Mouse (Mus musculus) layer of hippocampus, postnatal 14 days (tissue): ENCODE measurements around the gene Lcn3. TPM values are rescaled to one million over a fixed set of nuclear protein-coding genes. Genes with fewer than 3 reads are reported as not detected.
"Not testable (repeated sequence)": the region's sequence is repeated elsewhere in the genome, so short reads cannot be mapped to it uniquely, and the experiment has no call there.

ENCODE experiments used
- DNase-seq, 2 experiments: peaks; one replicate each; pipeline ENCODE4 v3.0.0; 2021 to 2022; ENCODE audit warnings: low spot score in 2 of 2, mixed read lengths in 1 of 2
- long read RNA-seq, 2 experiments: library from polyadenylated mRNA; stranded (forward); transcript quantifications; one replicate each; pipeline ENCODE4 v2.0.0; 2021
- total RNA-seq, 2 experiments: library from RNA; stranded (reverse); gene quantifications; 2 replicates each; pipeline ENCODE4 v1.2.3; 2021

Gene Lcn3
- not detected for total RNA-seq
- long read RNA-seq, experiment 1: 0 reads
- long read RNA-seq, experiment 2: 0 reads

GRCm38 (mm10) chr2:25765269-25765668, at the start of gene Lcn3:
Lcn3 (plus strand) TSS chr2:25765569.
- DNase-seq: no peak

GRCm38 (mm10) chr2:25717222-25717621, 48.1 kb upstream of the Lcn3 start:
- DNase-seq: no peak

GRCm38 (mm10) chr2:25733199-25733930, 32.0 kb upstream of the Lcn3 start:
- no peak for DNase-seq

- DNase-seq: not testable (repeated sequence)
Observed at GRCm38 (mm10) chr2:25736709-25737108, 28.7 kb upstream of the Lcn3 start, which contains the start of gene Obp2b. Obp2b (plus strand) TSS chr2:25737009.

GRCm38 (mm10) chr2:25741671-25742070, 23.7 kb upstream of the Lcn3 start:
- DNase-seq: no peak

GRCm38 (mm10) chr2:25754201-25754600, 11.2 kb upstream of the Lcn3 start:
- DNase-seq: no peak

GRCm38 (mm10) chr2:25758064-25758625, 7.2 kb upstream of the Lcn3 start:
- DNase-seq: no peak

GRCm38 (mm10) chr2:25767764-25768163, 2.4 kb downstream of the Lcn3 start:
- no peak for DNase-seq

GRCm38 (mm10) chr2:25773507-25773906, 8.1 kb downstream of the Lcn3 start:
- no peak for DNase-seq

- no peak for DNase-seq
Observed at GRCm38 (mm10) chr2:25774640-25775039, 9.3 kb downstream of the Lcn3 start.

GRCm38 (mm10) chr2:25775991-25776390, 10.6 kb downstream of the Lcn3 start:
- no peak for DNase-seq

- no peak for DNase-seq
Observed at GRCm38 (mm10) chr2:25776717-25777116, 11.3 kb downstream of the Lcn3 start, which contains the start of gene Lcn11. Lcn11 (plus strand) TSS chr2:25777017.

GRCm38 (mm10) chr2:25779076-25779475, 13.7 kb downstream of the Lcn3 start:
- DNase-seq: no peak

- DNase-seq: no peak
Observed at GRCm38 (mm10) chr2:25780921-25781320, 15.6 kb downstream of the Lcn3 start.

- no peak for DNase-seq
Observed at GRCm38 (mm10) chr2:25781957-25782356, 16.6 kb downstream of the Lcn3 start, which contains the start of gene Gm13539. Gm13539 (plus strand) TSS chr2:25782257.

GRCm38 (mm10) chr2:25785573-25786322, 20.4 kb downstream of the Lcn3 start:
- no peak for DNase-seq

GRCm38 (mm10) chr2:25789092-25789491, 23.7 kb downstream of the Lcn3 start:
- no peak for DNase-seq

GRCm38 (mm10) chr2:25797635-25798034, 32.3 kb downstream of the Lcn3 start:
- no peak for DNase-seq

- no peak for DNase-seq
Observed at GRCm38 (mm10) chr2:25798065-25798464, 32.7 kb downstream of the Lcn3 start.

- DNase-seq: no peak
Observed at GRCm38 (mm10) chr2:25811711-25812110, 46.3 kb downstream of the Lcn3 start.

- no peak for DNase-seq
Observed at GRCm38 (mm10) chr2:25813364-25813763, 48.0 kb downstream of the Lcn3 start.

GRCm38 (mm10) chr2:25815748-25816147, 50.4 kb downstream of the Lcn3 start, which contains the start of gene Glt6d1:
Glt6d1 (minus strand) TSS chr2:25815848.
- not testable (repeated sequence) for DNase-seq
